Mouse (Mus musculus) myocyte (in vitro differentiated cells): ENCODE data around the gene Trpm3. TPM values are rescaled to one million over a fixed set of nuclear protein-coding genes. Genes with fewer than 3 reads are reported as not detected.

Source experiments
- H3K27me3 ChIP-seq: one replicate; pipeline ENCODE4 v1.6.1; 2011; ENCODE audit not compliant: control insufficient read depth, insufficient read depth, insufficient read length
- H3K36me3 ChIP-seq: one replicate; pipeline ENCODE4 v1.6.1; 2011; ENCODE audit not compliant: control insufficient read depth, insufficient read depth
- H3K4me2 ChIP-seq: one replicate; pipeline ENCODE4 v1.6.1; 2011; ENCODE audit warnings: low read depth, control low read depth
- H3K4me3 ChIP-seq: one replicate; pipeline ENCODE4 v1.5.1; 2011; ENCODE audit warnings: mild to moderate bottlenecking, control low read depth, moderate library complexity
- H3K79me2 ChIP-seq: one replicate; pipeline ENCODE4 v1.6.1; 2011; ENCODE audit not compliant: control insufficient read depth, insufficient read depth
- H3ac ChIP-seq: one replicate; pipeline ENCODE4 v1.6.1; 2011; ENCODE audit not compliant: control insufficient read depth, insufficient read length
- CEBPB ChIP-seq: IDR thresholded peaks from 2 replicates; pipeline ENCODE4 v1.6.1; 2011; ENCODE audit warnings: mild to moderate bottlenecking, moderate library complexity; ENCODE audit not compliant: poor library complexity, insufficient read depth, severe bottlenecking
- E2F4 ChIP-seq: IDR thresholded peaks from one replicate; pipeline ENCODE4 v1.6.1; 2011; ENCODE audit warnings: mild to moderate bottlenecking, control low read depth, moderate library complexity; ENCODE audit not compliant: insufficient read depth
- MAX ChIP-seq: IDR thresholded peaks from one replicate; pipeline ENCODE4 v1.6.1; 2011; ENCODE audit warnings: low read depth, mild to moderate bottlenecking, control low read depth
- MYOD1 ChIP-seq, 3 experiments: IDR thresholded peaks; one replicate each; pipeline ENCODE4 v1.6.1; 2011; ENCODE audit warnings: control low read depth in 2 of 3, low read depth in 2 of 3, mild to moderate bottlenecking in 2 of 3, moderate library complexity in 1 of 3; ENCODE audit not compliant: insufficient read length in 2 of 3, control insufficient read depth in 1 of 3
- MYOG ChIP-seq, 3 experiments: IDR thresholded peaks; one replicate each; pipeline ENCODE4 v1.6.1; 2011; ENCODE audit warnings: control low read depth in 2 of 3, low read depth in 2 of 3, mild to moderate bottlenecking in 2 of 3; ENCODE audit not compliant: insufficient read length in 2 of 3, control insufficient read depth in 1 of 3, insufficient read depth in 1 of 3
- POLR2A ChIP-seq: IDR thresholded peaks from one replicate; pipeline ENCODE4 v1.6.1; 2011; ENCODE audit warnings: low read depth, mild to moderate bottlenecking, control low read depth, moderate library complexity; ENCODE audit not compliant: insufficient read length
- POLR2AphosphoS2 ChIP-seq: IDR thresholded peaks from one replicate; pipeline ENCODE4 v1.6.1; 2011; ENCODE audit warnings: low read depth, control low read depth; ENCODE audit not compliant: insufficient read length
- REST ChIP-seq: IDR thresholded peaks from one replicate; pipeline ENCODE4 v1.6.1; 2011; ENCODE audit warnings: mild to moderate bottlenecking, control low read depth, moderate library complexity; ENCODE audit not compliant: insufficient read depth, insufficient read length
- SRF ChIP-seq: IDR thresholded peaks from one replicate; pipeline ENCODE4 v1.6.1; 2011; ENCODE audit warnings: low read depth; ENCODE audit not compliant: control insufficient read depth, insufficient read length
- TCF12 ChIP-seq: IDR thresholded peaks from one replicate; pipeline ENCODE4 v1.6.1; 2011; ENCODE audit warnings: mild to moderate bottlenecking, control low read depth; ENCODE audit not compliant: poor library complexity, insufficient read depth, severe bottlenecking
- TCF3 ChIP-seq: IDR thresholded peaks from one replicate; pipeline ENCODE4 v1.6.1; 2011; ENCODE audit warnings: low read depth, control low read depth; ENCODE audit not compliant: insufficient read length
- USF1 ChIP-seq: IDR thresholded peaks from one replicate; pipeline ENCODE4 v1.6.1; 2011; ENCODE audit warnings: low read depth, mild to moderate bottlenecking, control low read depth, moderate library complexity
- polyA plus RNA-seq: library from polyadenylated mRNA; unstranded; fragments of >200 nt; fragmentation: generic; extraction: Trizol; gene quantifications from one replicate; pipeline ENCODE4 v1.2.1, GENCODE M21; 2012; ENCODE audit warnings: missing spikeins

Gene Trpm3
- polyA plus RNA-seq, 1 experiment: 0.05 TPM

- Histone ChIP-seq H3K4me2 (no peak overlapping the region), H3K4me3 (no peak overlapping the region), H3ac (no peak overlapping the region), H3K79me2 (no peaks in the 10 kb centered on the region), H3K27me3 (no peaks in the 10 kb centered on the region), H3K36me3 (no peaks in the 10 kb centered on the region)
- no peak for TF ChIP-seq MAX
Observed at GRCm38 (mm10) chr19:22698737-22699136, 559.9 kb downstream of the Trpm3 start.

GRCm38 (mm10) chr19:22700871-22701651 lies 562.2 kb downstream of the Trpm3 start:
- H3K27me3 ChIP-seq: no peaks in the 10 kb centered on the region
- H3K4me2 ChIP-seq: no peak overlapping the region
- no peak overlapping the region for H3K4me3 ChIP-seq
- no peaks in the 10 kb centered on the region for H3K36me3 ChIP-seq
- no peak overlapping the region for H3ac ChIP-seq
- TF ChIP-seq USF1 (no peak), MAX (no peak), POLR2AphosphoS2 (no peak), TCF12 (no peak), MYOG (IDR thresholded peaks at IDR 0.05; ENCODE audit: control insufficient read depth in 1 of 3, insufficient read depth in 1 of 3, insufficient read length in 2 of 3, low read depth in 2 of 3) (no peak), CEBPB (no peak), E2F4 (no peak), TCF3 (no peak), REST (no peak), SRF (no peak), MYOD1 (IDR thresholded peaks at IDR 0.05; ENCODE audit: control insufficient read depth in 1 of 3, insufficient read length in 2 of 3, low read depth in 2 of 3) (no peak), POLR2A (no peak)
- H3K79me2 ChIP-seq: no peaks in the 10 kb centered on the region

DNA sequence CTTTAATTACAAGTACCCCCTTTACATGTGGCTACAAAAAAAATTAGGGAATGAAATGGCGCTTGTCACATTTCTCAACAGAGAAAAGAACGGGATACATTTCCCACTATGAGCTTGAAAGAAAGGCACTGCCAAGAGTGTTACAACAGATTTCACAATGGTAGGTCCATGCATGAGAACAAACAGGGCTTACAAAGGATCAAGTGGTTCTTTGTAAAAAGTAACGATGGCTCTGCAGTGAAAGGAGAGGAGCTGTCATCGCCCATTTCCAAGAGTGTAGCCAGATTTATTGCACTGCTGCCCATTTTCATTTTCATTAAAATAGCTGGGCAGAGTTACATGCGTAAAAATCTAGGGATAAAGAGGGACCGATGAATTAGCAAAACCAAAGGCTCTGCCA lies 565.0 kb downstream of the Trpm3 start:
- no peaks in the 10 kb centered on the region for H3K79me2 ChIP-seq
- TF ChIP-seq USF1 (no peak), TCF12 (no peak), SRF (no peak), MYOG (IDR thresholded peaks at IDR 0.05; ENCODE audit: control insufficient read depth in 1 of 3, insufficient read depth in 1 of 3, insufficient read length in 2 of 3, low read depth in 2 of 3) (no peak), POLR2A (no peak)
- no peaks in the 10 kb centered on the region for H3K27me3 ChIP-seq
- no peak overlapping the region for H3K4me2 ChIP-seq
- no peak overlapping the region for H3ac ChIP-seq
- H3K36me3 ChIP-seq: no peaks in the 10 kb centered on the region
- no peak overlapping the region for H3K4me3 ChIP-seq

GRCm38 (mm10) chr19:22705414-22705813 lies 566.6 kb downstream of the Trpm3 start:
- no peaks in the 10 kb centered on the region for H3K27me3 ChIP-seq
- no peaks in the 10 kb centered on the region for H3K36me3 ChIP-seq
- H3K4me2 ChIP-seq: no peak overlapping the region
- no peaks in the 10 kb centered on the region for H3K79me2 ChIP-seq
- no peak overlapping the region for H3K4me3 ChIP-seq
- no peak for TF ChIP-seq POLR2A
- no peak overlapping the region for H3ac ChIP-seq

- H3K36me3 ChIP-seq: no peaks in the 10 kb centered on the region
- H3K4me3 ChIP-seq: no peak overlapping the region
- H3K27me3 ChIP-seq: no peaks in the 10 kb centered on the region
- H3ac ChIP-seq: no peak overlapping the region
- no peak overlapping the region for H3K4me2 ChIP-seq
- no peaks in the 10 kb centered on the region for H3K79me2 ChIP-seq
- TF ChIP-seq E2F4 (no peak), CEBPB (no peak), MYOD1 (IDR thresholded peaks at IDR 0.05; ENCODE audit: control insufficient read depth in 1 of 3, insufficient read length in 2 of 3, low read depth in 2 of 3) (no peak), MAX (no peak), TCF3 (no peak), REST (no peak), MYOG (IDR thresholded peaks at IDR 0.05; ENCODE audit: control insufficient read depth in 1 of 3, insufficient read depth in 1 of 3, insufficient read length in 2 of 3, low read depth in 2 of 3) (no peak)
Observed at GRCm38 (mm10) chr19:22719027-22719426, 580.2 kb downstream of the Trpm3 start.

DNA sequence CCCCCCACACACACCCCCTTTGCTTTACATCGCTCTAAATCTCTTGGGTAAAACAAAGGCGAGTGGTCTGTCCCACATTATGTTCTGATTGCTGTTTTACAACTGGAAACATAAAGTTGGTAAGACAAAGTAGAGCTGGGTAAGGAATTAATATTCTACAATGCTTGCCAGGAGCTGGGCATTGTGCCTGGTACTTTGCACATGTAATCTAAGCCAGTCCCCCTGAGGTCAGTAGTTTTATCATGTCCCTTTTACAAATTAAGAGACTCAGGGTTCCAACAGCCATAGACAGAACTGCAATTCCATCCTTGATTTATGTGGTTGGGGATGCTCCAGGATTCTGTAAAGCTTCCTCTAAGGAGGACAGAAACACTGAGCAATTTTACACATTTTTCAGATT lies 591.0 kb downstream of the Trpm3 start:
- Histone ChIP-seq H3K4me3 (no peak overlapping the region), H3ac (no peak overlapping the region), H3K79me2 (no peaks in the 10 kb centered on the region), H3K4me2 (no peak overlapping the region), H3K36me3 (no peaks in the 10 kb centered on the region), H3K27me3 (no peaks in the 10 kb centered on the region)
- no peak for TF ChIP-seq TCF12
- no peak for TF ChIP-seq REST
- TF ChIP-seq POLR2AphosphoS2: no peak
- no peak for TF ChIP-seq TCF3
